Mouse (Mus musculus) lung, postnatal 36 days (tissue): Measurements from ENCODE around the gene Taf9.
A peak's percentile ranks its signal among the peaks of the same experiment; 100 is the strongest.

Experiments
- DNase-seq: peaks from one replicate; pipeline ENCODE4 v3.0.0; 2022; ENCODE audit warnings: mixed read lengths

Taf9 gene

GRCm38 (mm10) chr13:100651439-100652186, at the start of gene Taf9:
Gene Taf9, plus strand, starts transcription at chr13:100651579.
- DNase-seq = no peak

GRCm38 (mm10) chr13:100602239-100602902, 49.0 kb upstream of the Taf9 start:
- DNase-seq = peak; percentile 47

GRCm38 (mm10) chr13:100603031-100603737, 48.2 kb upstream of the Taf9 start:
- DNase-seq = no peak

- no peak for DNase-seq
These were observed 47.7 kb upstream of the Taf9 start for GRCm38 (mm10) chr13:100603738-100604095.

GRCm38 (mm10) chr13:100605845-100606244, 45.5 kb upstream of the Taf9 start:
- DNase-seq = no peak

- DNase-seq = no peak
These were observed 43.6 kb upstream of the Taf9 start for GRCm38 (mm10) chr13:100607756-100608155.

GRCm38 (mm10) chr13:100611266-100611665, 40.1 kb upstream of the Taf9 start:
- no peak for DNase-seq

GRCm38 (mm10) chr13:100612251-100612650, 39.1 kb upstream of the Taf9 start:
- DNase-seq = no peak

- DNase-seq = peak; percentile 15
These were observed 38.5 kb upstream of the Taf9 start for GRCm38 (mm10) chr13:100612903-100613302.

GRCm38 (mm10) chr13:100616181-100617087, 34.9 kb upstream of the Taf9 start, which contains the start of gene Marveld2:
Gene Marveld2, minus strand, starts transcription at chr13:100616971.
- peak; percentile 72 for DNase-seq

- no peak for DNase-seq
These were observed 33.8 kb upstream of the Taf9 start for GRCm38 (mm10) chr13:100617583-100617982.

- DNase-seq = no peak
These were observed 29.1 kb upstream of the Taf9 start for GRCm38 (mm10) chr13:100622241-100622640.

- DNase-seq = no peak
These were observed 17.2 kb upstream of the Taf9 start for GRCm38 (mm10) chr13:100634106-100634691.

- no peak for DNase-seq
These were observed 8.7 kb upstream of the Taf9 start for GRCm38 (mm10) chr13:100642471-100643209.

GRCm38 (mm10) chr13:100648223-100648622, 3.2 kb upstream of the Taf9 start:
- DNase-seq = no peak

GRCm38 (mm10) chr13:100650550-100651438, 585 bp upstream of the Taf9 start, which contains the start of the genes Ak6 and Rad17:
Gene Ak6, plus strand, starts transcription at chr13:100650979.
Gene Rad17, minus strand, starts transcription at chr13:100651051.
- peak; percentile 94 for DNase-seq

GRCm38 (mm10) chr13:100658091-100658490, 6.7 kb downstream of the Taf9 start:
- DNase-seq = no peak

- DNase-seq = peak; percentile 70
These were observed 8.6 kb downstream of the Taf9 start for GRCm38 (mm10) chr13:100659864-100660456.

- DNase-seq = peak; percentile 36
These were observed 18.1 kb downstream of the Taf9 start, which contains the start of gene Ccdc125 for GRCm38 (mm10) chr13:100669291-100670022. Gene Ccdc125, plus strand, starts transcription at chr13:100669717.
